Mouse (Mus musculus): ENCODE results near the gene Sipa1l1. TPM values are rescaled to one million over a fixed set of nuclear protein-coding genes. Genes with fewer than 3 reads are reported as not detected.

Sipa1l1 gene
- total RNA-seq, 2 experiments from 2014 or later, result 140 to 146 TPM

DNA sequence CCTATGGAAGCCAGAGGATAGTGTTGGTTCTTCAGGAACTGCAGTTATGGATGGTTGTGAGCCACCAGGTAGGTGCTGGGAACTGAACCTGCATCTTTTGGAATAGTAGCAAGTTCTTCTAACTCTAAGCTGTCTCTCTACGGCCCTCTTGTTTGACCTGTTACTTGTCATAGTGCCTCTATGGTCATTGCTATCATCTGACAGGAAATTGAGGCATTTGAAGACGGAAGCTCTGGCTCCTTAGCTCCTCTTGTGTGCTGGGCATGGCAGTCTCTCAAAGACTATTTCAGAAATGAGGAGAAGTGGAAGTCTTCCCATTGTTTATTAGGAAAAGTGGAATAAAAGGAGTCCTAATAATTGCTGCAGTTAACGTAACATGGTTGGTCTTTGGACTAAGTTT lies 38.9 kb downstream of the Sipa1l1 start:
- DNase-seq (ENCODE audit: low spot score in 2 of 2), result no peak

DNA sequence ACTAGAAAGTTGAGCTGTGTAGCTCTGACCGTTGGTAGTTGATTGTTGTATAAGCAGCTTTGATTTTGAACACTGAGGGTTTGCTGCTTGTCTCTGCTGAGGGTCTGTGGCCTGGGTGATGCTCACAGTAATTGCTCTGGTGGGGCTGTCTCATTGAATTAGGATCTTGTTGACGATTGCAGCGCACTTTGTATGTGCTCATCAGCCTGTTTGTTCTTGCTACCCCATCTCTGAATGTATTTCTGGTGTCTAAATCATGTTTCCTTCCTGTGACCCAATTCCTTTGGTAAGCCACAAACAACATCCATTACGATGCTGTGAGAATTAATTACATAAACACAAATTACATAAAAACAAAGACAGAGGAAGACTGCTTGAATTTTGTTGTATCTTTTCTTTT lies 39.5 kb downstream of the Sipa1l1 start:
- no peak for DNase-seq (ENCODE audit: low spot score in 2 of 2)

DNA sequence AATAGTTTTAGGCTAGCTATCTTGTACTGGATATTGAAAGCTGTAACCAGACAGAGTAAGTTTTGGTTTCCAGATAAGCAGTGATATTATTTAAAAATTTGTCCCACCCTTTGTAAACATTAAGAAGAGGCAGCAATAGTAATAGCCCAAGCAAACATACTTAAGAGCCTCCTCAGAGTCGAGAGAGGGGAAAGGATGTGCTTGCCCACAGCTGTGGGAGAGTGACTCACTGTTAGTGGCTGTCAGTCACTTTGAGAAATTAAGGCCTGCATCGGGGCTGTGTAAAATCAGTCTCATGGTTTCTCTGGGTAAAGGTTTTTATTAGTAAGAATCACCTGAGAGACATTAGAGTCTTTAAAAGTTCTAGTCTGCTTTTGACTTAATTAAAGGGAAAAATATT lies 40.6 kb downstream of the Sipa1l1 start:
- no peak for DNase-seq (ENCODE audit: low spot score in 2 of 2)

DNA sequence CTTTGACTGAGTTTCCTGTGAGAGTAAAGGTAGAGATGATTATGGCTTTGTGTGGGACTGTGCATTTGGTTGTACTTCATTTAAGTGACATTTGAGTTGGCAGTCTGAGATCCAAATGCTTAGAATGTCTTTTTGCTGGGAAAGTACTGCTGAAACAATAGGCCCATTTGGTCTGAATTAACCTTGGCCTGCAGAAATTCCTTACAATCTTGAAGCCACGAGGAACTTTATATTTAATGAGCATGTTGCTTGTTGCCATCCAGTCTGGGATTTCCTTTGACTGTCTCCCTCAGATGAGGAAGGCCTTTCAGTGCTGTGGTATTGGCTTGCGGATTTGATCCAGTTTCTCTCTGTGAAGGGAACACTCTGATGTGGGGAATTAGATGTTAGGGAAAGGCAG lies 43.9 kb downstream of the Sipa1l1 start:
- no peak for DNase-seq (ENCODE audit: low spot score in 2 of 2)

DNA sequence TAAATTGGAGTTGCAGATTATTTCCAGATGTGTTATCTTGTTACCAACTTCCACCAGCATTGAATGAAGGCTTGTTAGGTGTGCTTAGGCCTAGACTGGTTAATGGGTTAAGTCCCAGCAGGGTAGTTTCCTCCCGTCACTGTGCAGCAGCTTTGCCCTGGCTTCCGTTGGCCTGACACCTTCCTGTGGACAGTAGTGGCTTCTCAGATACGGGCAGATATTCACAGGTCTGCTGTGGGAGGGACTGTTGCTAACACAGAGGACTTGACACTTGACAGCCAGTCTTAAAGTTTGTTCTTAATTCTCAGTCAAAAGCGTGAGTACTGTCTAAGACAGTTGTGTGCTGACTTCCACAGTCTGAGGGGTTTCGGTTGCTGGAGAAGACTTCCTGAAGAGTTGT lies 45.8 kb downstream of the Sipa1l1 start:
- no peak for DNase-seq (ENCODE audit: low spot score in 2 of 2)

DNA sequence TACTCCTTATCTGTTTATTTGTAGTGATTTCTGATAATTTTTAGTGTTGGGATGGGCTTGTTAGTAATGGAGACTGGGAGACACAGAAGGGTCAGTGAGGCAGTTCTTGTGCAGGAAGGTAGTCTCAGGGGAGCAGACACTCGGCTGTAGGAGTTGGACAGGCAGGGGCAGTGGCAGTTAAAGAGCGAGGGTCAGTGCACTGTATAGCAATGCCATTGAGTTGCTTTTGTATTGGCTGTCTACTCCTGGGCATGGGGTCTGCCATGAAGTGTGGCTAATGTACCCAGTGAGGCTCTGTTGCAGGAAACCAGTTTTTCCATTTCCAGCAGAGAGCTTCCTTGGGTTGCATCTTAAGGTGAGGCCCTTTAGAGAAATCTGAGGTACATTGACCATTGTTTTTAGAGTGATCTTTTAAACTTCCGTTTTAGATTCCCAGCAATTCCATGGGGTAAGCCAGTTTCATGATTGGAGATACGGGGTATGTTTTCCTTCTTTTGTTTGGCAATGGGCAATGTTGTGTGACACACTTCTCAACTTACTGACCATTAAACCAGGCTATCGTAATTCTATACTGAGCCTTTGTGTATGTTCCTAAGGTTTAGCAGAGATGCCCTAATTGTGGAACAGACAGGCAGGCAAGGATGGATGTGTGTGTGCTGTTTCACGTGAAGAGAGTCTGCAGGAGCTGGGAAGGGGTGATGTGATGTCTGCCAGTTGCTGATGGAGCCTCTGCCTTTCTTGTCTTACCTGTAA lies 47.9 kb downstream of the Sipa1l1 start:
- no peak for DNase-seq (ENCODE audit: low spot score in 2 of 2)

DNA sequence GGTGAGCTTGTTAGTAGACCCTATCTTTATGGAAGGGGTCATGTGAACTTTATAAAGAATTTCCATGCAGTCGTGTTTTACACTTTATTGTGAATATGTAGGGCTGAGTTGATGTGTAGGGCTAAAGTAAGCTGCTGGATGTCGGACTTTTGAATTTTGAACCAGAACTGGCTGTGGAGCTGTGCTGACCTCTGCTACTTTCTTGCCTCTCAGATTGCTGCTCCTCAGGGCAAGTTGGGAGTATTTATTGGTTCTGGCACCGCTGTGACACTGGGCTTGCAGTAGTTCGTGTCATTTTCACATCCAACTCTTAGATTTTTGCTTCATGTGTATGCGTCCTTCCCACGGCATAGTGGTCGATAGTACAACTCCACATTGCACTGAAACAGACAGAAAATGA lies 49.1 kb downstream of the Sipa1l1 start:
- DNase-seq (ENCODE audit: low spot score in 2 of 2), result no peak

DNA sequence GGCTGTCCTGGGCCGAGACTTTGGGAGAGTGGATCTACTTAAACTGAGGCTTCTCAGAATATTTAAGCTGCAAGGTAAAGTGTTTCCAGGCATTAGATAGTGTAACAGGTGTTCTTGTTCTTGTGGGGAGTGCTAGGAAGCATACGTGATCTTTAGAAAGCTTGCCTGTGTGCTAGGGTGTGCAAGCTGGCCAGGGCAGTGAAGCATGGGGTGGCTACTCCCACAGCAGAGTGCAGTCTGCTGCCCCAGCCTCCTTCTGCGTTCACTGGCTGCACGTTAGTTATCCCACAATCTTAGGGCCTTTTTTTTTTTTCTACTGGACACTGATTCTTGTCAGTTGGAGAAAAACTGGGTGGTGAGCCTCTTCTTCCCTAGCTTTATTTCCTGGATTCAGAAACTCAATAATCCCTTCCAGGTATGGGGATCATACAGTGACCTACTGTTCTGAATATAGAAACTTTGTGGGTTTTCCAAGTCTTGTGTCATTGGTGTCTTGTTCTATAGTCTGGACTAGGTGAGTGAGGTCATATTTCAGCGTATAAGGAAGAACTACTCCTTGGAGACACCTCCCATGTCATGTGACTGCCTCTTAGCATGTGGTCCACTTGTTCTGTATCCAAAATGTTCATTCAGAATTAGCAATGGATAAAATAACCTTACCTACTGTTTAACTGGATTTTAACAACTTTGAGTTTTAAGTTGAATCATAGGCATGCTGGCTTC lies 51.4 kb downstream of the Sipa1l1 start:
- no peak for DNase-seq (ENCODE audit: low spot score in 2 of 2)

DNA sequence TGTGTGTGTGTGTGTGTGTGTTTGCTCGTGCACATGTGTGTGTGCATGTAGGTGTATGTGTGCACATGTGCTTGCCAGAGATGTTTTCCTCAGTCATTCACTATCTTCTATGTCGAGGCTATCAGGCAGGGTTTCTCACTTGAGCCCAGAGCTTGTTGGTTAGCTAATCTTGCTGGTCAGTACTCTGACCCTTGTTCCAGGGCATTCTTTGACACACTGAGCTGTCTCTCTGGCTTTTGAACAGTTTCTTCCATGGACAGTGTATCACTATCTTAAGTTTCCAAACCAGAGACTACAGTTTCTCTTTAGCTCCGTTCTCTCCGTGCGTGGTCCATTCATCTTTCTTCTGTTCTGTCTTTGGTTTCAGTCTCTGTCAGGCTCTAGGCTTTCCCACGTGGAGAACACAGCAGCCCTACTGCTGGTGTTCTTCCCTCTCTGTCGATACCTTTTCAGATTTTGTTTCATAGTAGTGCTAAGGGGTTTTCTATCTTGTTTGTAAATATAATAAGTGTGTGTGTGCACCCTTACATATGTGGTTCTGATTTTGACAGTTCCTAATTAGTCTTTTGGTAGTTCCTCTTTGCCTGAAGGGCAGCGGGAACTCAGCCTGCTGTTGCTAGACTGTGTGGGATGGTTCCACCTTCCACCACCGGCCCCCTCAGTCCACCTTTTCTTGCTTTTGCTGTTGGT lies 54.2 kb downstream of the Sipa1l1 start:
- DNase-seq (ENCODE audit: low spot score in 2 of 2), result no peak

DNA sequence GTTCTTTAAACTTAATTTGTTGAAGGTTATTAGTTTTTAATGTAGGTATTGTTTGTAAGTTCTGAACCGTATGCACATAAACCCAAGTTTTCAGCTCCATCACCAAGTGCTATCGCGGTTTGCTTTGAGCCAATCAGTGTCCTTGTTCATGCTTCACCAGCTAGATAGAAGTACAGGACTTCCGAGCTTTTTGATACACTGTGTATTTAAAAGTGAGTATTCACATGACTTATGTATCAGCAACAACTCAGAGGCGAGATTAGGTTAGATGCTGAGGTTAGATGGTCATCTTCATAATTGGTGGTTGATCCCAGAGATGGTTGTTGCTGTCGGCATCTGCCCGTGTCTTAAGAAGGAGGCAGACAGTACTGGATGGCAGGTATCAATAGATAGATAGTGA lies 55.7 kb downstream of the Sipa1l1 start:
- DNase-seq (ENCODE audit: low spot score in 2 of 2), result no peak

DNA sequence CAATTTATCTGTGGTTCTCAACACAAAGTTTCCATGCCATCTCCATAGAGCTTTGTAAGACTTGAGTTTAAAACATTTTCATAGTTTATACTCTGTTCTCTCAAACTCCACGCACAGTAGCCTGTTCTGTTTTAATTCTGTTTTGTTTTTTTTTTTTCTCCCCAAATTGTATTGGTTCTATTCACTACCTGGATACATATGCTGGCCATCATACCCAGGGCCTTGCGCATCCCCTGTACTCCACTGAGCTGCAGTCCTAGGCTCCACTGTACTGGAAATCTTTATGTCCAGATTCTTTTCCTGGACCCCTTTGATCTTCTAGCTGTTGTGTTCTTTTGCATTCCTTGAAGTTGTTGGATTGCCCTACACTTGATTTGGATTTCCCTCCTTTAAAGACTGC lies 56.2 kb downstream of the Sipa1l1 start:
- DNase-seq (ENCODE audit: low spot score in 2 of 2), result no peak

DNA sequence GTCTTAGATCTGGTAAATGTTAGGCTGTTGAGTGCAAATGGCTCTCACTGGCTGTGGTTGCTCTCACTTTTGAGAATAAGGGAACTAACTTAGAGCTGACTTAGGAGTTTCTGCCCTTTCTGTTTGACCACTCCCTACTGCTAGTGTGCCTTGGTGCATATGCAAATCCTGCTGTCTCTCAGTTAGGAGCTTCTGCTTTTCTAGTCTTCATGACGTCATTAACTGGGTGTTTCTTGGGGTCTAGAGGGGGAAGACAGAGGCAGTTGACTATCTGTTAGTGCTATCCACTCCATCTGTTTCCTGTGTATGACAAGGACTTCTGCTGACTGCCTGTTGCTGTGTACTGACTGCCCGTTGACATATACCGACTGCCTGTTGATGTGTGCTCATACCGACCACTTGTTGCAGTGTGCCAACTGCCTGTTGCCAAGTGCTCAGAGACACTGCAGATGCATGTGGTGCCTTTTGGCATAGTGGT lies 56.7 kb downstream of the Sipa1l1 start:
- DNase-seq (ENCODE audit: low spot score in 2 of 2), result no peak

DNA sequence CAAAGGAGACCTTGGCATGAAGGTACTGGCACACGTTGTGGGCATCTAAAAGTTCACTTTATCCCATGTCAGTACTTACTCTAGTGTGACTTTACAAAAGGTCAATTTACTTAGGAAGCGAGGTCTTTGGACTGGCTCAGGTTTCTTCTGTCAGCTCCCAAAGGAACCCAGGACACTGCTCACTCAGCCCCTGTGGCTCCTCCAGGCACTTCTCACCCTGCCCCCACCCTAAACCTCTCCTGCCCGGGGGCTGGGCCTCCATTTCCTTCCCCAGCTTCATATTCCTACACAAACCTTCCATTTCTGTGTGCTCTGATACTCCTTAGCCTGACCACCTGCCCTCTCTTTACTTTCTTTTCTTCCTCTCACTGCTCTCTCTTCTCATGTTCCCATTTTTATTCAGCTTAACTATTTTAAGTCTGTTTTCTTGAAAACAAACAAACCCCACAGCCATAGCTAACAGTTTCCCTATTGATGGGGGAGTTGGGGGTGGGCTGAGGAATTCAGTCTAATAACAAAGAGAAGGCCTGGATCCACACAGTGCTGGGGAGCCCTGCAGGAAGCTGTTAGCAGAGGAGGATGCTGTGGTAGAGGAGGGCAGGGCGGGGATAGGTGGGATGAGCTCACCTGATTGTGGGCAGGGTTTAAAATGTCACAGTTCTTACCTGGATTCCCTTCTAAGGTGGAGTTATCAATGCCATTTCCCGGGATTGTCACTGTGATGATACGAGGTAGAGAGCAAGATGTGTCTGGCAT lies 57.4 kb downstream of the Sipa1l1 start:
- no peak for DNase-seq (ENCODE audit: low spot score in 2 of 2)

DNA sequence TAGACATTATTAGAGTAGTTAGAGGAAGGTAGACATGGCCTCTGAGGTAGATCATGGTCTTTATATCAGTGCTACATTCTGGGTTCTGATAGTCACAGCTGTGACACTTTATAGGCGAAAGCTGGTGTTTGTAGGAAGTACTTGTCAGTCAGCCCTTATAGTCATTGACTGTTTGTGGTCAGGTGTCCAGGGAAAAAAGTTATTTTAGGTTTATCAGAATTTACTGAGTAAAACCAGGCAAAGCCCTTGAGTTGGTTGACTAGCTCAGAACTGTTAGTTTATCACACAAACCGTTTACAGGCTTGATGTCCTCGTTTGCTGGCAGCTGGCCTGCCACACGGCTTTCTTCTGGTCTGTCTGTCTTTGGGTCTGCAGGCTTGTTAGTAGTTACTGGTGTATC lies 61.0 kb downstream of the Sipa1l1 start:
- DNase-seq (ENCODE audit: low spot score in 2 of 2), result no peak

DNA sequence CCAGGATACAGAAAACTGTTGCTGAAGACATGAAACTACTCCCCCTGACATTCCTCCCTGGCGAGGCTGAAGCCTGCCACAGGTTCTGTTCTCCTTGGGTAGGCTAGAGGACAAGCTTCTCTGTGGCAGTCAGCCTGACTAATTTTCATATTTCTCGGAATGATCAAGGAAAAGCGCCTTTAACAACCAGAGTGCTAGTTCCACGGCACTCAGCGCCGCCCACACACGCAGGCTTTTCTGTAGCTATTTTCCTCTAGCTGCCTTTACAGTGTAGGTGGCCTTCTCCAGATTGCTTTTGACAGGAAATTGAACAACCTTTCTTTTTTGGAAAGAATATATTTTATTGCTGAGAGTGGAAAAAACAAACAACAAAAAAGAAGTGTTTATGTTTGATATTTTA lies 62.1 kb downstream of the Sipa1l1 start:
- peak; percentile 27 to 48 for DNase-seq (ENCODE audit: low spot score in 2 of 2)

DNA sequence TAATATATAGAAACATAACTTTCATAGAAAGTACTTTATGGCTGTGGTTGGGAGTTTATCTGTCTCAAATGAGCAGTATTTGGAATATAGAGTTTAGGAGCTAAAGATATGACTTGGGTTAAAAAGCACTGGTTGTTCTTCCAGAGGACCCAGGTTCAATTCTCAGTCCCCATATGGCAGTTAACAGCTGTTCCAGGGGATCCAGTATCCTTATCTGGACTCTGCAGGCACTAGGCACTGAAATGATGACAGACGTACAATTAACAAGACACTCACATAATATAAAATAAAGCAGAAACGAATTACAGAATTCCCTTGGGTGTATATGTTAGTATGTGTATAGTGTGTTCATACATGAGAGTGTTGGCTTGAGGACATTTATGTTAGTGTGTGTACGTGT lies 64.1 kb downstream of the Sipa1l1 start:
- DNase-seq (ENCODE audit: low spot score in 2 of 2), result no peak

DNA sequence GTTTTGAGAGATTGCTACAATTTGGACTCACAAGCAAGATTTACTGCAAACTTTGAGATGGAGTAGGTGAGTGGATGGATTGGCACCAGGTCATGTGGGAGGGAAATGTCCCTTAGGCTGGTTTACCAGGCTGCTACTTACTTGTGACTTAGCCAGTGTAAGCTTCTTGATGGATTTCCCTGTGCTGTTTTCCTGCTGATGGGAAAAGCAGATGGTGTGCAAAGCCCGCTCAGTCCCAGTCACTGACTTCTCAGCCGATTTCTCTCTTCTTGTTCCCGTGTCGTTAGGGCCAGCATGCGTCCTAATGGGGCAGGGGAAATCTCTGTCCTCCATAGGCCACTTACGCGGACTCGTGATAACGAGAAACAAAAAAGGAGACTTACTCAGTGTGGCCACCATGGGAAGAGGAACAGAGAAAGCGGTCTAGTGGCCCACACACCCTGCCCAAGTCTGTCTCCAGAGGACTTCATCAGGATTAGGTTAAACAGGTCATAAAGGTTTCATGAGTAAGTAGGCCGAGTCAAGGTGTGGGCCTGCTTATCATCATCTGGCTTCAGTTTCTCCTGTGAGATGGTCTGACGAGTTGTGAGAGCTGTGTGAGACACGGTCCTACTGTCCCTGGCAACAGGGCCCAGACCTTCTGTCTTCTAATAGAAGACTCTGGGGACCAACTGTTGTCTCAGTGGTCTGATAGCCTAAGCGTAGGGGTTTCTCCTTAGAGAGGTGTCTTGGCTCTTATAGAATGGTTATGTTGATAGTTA lies 65.5 kb downstream of the Sipa1l1 start:
- DNase-seq (ENCODE audit: low spot score in 2 of 2), result no peak

DNA sequence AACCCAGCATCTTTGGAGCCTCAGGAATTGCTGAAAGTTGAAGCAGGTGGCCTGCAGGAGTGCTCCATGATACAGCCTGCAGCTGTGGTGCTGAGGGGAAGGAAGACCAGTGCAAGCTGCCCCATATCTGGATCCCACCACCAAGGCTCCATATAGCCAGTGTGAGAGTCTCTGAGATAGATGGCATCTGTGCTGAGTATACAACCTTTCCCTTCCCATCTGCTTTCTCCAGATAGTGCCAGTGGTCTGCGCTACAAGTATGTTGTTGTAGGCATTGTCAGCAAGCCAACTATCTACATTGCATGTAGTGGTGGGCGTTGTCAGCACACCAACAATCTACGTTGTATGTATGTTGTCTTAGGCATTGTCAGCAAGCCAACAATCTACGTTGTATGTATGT lies 68.0 kb downstream of the Sipa1l1 start:
- no peak for DNase-seq (ENCODE audit: low spot score in 2 of 2)

DNA sequence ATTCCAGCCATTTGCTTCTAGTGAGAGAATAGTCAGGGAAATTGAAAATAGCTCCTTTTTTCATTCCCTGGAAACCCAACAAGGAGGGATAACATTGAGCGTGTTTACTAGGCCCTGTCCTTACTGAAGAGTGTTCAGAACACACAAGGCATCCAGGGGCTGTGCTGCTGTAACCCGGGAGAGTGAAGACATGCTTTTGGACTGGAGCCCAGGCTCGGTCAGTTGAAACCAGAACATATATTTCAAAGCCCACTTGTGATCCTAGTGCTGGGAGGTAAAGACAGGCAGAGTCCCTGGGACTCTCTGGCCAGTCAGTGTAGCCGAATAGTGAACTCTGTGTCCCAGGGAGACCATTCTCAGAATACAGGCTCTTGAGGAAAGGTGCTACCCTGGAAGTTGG lies 68.8 kb downstream of the Sipa1l1 start:
- DNase-seq (ENCODE audit: low spot score in 2 of 2), result no peak

DNA sequence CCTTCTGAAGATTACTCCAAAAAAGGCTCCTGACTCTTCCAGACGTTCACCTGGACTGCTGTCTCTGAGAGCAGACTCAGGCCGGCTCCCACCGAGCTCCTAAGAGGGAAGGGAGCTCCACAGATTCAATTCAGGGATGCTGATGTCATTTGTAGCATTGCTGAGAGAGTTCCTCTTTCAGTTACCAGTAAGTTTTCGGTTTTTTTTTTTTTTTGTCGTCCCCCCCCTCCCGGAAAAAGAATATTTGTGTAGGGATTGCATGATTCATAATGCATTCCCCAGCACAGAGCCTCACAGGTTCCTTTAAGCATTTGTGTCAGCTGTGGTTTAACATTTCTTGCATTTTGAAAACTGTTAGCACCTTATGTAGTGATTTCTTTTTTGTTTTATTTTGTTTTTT lies 71.6 kb downstream of the Sipa1l1 start:
- no peak for DNase-seq (ENCODE audit: low spot score in 2 of 2)

DNA sequence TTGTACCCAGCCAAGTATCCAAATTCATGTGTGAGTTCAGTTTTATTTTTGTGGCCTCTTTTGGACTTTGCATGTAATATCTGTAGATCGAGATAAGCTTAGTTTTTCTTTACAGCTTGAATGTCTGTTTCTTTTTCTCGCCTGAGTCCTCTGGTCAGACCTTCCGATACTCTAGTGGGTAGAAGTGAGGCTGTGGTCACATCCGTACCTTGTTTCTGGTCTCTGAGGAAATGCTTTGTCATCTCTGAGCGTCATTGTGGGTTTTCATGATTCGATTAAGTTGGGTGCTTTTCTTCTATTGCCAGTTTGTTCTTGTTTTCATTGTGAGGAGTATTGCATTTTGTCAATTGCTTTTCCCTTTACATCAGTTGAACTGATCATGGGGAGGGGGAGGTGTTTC lies 76.1 kb downstream of the Sipa1l1 start:
- no peak for DNase-seq (ENCODE audit: low spot score in 2 of 2)
